Mouse (Mus musculus) ovary, adult 10 weeks (tissue): Measurements from ENCODE around the gene Pcmtd2. TPM values are rescaled to one million over a fixed set of nuclear protein-coding genes. Genes with fewer than 3 reads are reported as not detected.

Experiments used
- polyA plus RNA-seq: library from polyadenylated mRNA; stranded (reverse); fragments of 350-450 nt; fragmentation: Illumina TruSeq; extraction: RNeasy Lipid Tissue Mini Kit (QIAGEN cat#74804); gene quantifications from one replicate; pipeline ENCODE4 v1.2.3, GENCODE M21; 2014

Pcmtd2 gene
- 190 TPM for polyA plus RNA-seq

DNA sequence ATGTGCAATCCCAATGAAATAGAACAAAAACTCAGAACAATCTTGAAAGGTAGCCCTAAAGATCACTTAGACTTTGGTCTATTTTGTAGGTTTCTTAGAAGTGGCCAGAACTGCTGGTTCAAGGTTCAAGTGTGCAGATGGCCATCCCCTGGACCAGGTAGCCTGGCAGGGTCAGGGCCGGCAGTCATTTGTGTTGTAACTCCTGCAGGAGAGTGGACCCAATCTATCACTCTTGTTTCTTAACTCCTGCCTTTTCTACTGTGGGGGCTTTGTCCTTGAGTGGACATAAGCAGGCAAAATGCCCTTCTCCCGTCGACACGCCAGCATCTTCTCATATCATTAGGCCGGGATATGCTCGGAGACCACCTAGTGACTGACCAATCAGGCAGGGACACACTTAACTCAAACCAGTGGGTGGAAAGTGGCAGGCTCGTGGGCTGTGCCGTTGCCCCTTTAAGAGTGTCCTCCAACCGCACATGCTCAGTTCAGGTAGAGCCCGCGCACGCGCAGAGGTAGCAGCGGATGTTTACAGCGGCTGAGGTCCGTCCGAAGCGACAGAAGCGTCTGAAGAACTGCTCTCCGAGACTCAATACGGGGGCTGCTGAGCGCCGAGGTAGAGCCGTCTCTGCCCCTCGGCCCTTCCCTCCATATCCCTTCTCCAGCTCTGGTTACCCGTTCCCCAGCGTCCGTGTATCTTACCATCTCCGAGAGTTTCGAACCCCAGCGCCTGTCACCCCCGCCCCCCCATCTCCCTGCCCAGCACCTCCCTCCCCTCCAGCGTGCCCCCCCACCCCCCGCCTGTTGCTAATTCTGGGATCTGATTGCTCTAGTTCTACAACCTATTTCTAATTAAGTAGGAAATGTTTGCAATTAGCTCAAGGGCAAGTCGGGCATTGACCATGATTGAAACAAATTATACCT lies at the start of gene Pcmtd2:
TSS of gene Pcmtd2 (plus strand) at position 483 of the 921 bp plus-strand sequence.

DNA sequence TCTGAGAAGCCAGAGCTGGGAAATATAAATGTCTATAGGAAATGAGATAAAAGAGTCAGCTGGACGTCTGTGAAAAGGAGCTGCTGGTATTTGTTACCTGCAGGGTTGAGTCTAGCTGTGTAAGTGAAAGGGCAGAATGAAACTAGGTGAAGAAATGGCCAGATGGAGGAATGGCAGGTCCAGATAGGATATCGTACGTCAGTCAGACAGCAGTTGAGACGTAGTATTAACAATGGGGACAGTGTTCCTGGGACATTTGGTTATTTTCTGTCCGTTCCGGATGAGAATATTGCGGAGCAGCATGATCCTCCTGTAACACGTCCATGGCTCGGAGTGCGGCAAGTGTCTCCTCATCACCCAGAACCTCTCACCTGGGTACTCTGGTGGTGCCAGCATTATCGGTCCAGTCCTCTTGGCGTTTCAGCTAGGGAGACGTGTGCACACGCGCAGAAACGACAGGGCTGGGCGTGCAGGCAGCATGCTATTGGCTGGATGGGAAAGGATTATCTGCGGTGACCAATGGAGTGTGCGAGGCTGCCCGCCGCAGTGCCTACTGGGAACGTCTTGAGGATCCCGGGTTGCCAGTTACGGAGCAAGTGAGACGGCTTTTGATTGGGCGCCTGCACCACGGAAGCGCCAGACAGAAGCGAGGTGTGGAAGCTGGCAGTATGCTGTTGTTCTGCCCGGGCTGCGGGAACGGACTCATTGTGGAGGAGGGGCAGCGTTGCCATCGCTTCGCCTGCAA lies 26.3 kb downstream of the Pcmtd2 start, which contains the start of gene Polr3k:
TSS of gene Polr3k (plus strand) at position 547 of the 745 bp plus-strand sequence.

Other genes starting within 250 kb of the Pcmtd2 start
- 55.6 TPM for gene Prpf6, start 246.0 kb upstream of the Pcmtd2 start, polyA plus RNA-seq
- 3.9 TPM for gene Zfp512b, start 245.1 kb upstream of the Pcmtd2 start, polyA plus RNA-seq
- gene Samd10, start 238.6 kb upstream of the Pcmtd2 start, polyA plus RNA-seq, result 6.8 TPM
- not detected for gene Gm29797, start 180.8 kb upstream of the Pcmtd2 start, polyA plus RNA-seq
- 0.66 TPM for gene Sox18, start 166.2 kb upstream of the Pcmtd2 start, polyA plus RNA-seq
- gene Tcea2, start 157.5 kb upstream of the Pcmtd2 start, polyA plus RNA-seq, result 0.43 TPM
- 24.6 TPM for gene Rgs19, start 143.9 kb upstream of the Pcmtd2 start, polyA plus RNA-seq
- gene Lkaaear1, start 139.4 kb upstream of the Pcmtd2 start, polyA plus RNA-seq, result not detected
- 0.88 TPM for gene Oprl1, start 122.8 kb upstream of the Pcmtd2 start, polyA plus RNA-seq
- gene Myt1, start 74.5 kb upstream of the Pcmtd2 start, polyA plus RNA-seq, result 0.11 TPM
- 97.0 TPM for gene Polr3k, start 26.5 kb downstream of the Pcmtd2 start, polyA plus RNA-seq
- gene Gm14496, start 153.3 kb downstream of the Pcmtd2 start, polyA plus RNA-seq, result not detected